Comparison of ENCODE assay signal across 8 mouse cellular contexts in genomic region chr2:103483986-103484520, GRCm38 (mm10). TPM values are rescaled to one million over a fixed set of nuclear protein-coding genes. Genes with fewer than 3 reads are reported as not detected.
DNase-seq lines count a peak whose midpoint lies in the region; ATAC-seq lines count a peak whose summit lies in the region.

No protein-coding gene starts in this region.

- H3K9me3 ChIP-seq in kidney, embryonic 15.5 days (replicated peaks) = no peaks in the 10 kb centered on the region
- no peaks in the 10 kb centered on the region for H3K9me3 ChIP-seq in hindbrain, embryonic 15.5 days
- H3K9me3 ChIP-seq in midbrain, embryonic 13.5 days = no peaks in the 10 kb centered on the region

- H3K9ac ChIP-seq in kidney, embryonic 15.5 days = peak overlapping the region; percentile 86
- H3K9ac ChIP-seq in hindbrain, embryonic 15.5 days = peak overlapping the region; percentile 92
- H3K9ac ChIP-seq in midbrain, embryonic 13.5 days (replicated peaks) = peak overlapping the region; percentile 89

- H3K4me1 ChIP-seq in kidney, embryonic 15.5 days = peaks cover 26% of the 10 kb centered on the region
- peaks cover 23% of the 10 kb centered on the region for H3K4me1 ChIP-seq in hindbrain, embryonic 15.5 days (replicated peaks)
- H3K4me1 ChIP-seq in midbrain, embryonic 13.5 days (replicated peaks) = peaks cover 30% of the 10 kb centered on the region

- no peaks in the 10 kb centered on the region for H3K36me3 ChIP-seq in kidney, embryonic 15.5 days
- no peaks in the 10 kb centered on the region for H3K36me3 ChIP-seq in hindbrain, embryonic 15.5 days
- no peaks in the 10 kb centered on the region for H3K36me3 ChIP-seq in midbrain, embryonic 13.5 days

- H3K4me3 ChIP-seq in kidney, embryonic 15.5 days (replicated peaks) = peak overlapping the region; percentile 82
- peak overlapping the region; percentile 82 for H3K4me3 ChIP-seq in hindbrain, embryonic 15.5 days
- peak overlapping the region; percentile 71 for H3K4me3 ChIP-seq in midbrain, embryonic 13.5 days (replicated peaks)

- peak overlapping the region; percentile 75 for H3K4me2 ChIP-seq in kidney, embryonic 15.5 days
- peak overlapping the region; percentile 77 for H3K4me2 ChIP-seq in hindbrain, embryonic 15.5 days
- peak overlapping the region; percentile 66 for H3K4me2 ChIP-seq in midbrain, embryonic 13.5 days (replicated peaks)

- 33% methylated on average over 5 of the region's 5 CpGs for WGBS in kidney, embryonic 15.5 days
- 36% methylated on average over 5 of the region's 5 CpGs for WGBS in hindbrain, embryonic 15.5 days
- 42% methylated on average over 5 of the region's 5 CpGs for WGBS in midbrain, embryonic 13.5 days

- H3K27me3 ChIP-seq in kidney, embryonic 15.5 days = no peaks in the 10 kb centered on the region
- H3K27me3 ChIP-seq in hindbrain, embryonic 15.5 days = no peaks in the 10 kb centered on the region
- H3K27me3 ChIP-seq in midbrain, embryonic 13.5 days = no peaks in the 10 kb centered on the region

- no peak for ATAC-seq in kidney, embryonic 15.5 days (replicated peaks; ENCODE audit: low FRiP score)
- ATAC-seq in hindbrain, embryonic 15.5 days (ENCODE audit: low FRiP score, low read depth) = no peak
- peak; percentile 2; the same call in 1 of the 2 replicates for ATAC-seq in midbrain, embryonic 13.5 days

- DNase-seq in kidney, postnatal 14 days = no peak
- peak; percentile 70 for DNase-seq in c-Kit-positive CD71-positive TER-119-positive erythroid progenitor cells, embryonic 14.5 days (ENCODE audit: low spot score)
- DNase-seq in urinary bladder, adult 2 months (ENCODE audit: low spot score) = no peak
- no peak for DNase-seq in Muller cell, postnatal 12 days (ENCODE audit: inconsistent ontology term)
- no peak for DNase-seq in adrenal gland, postnatal 25 days

- peak overlapping the region; percentile 96 for H3K27ac ChIP-seq in kidney, embryonic 15.5 days
- peak overlapping the region; percentile 96 for H3K27ac ChIP-seq in hindbrain, embryonic 15.5 days (replicated peaks)
- peak overlapping the region; percentile 95; the same call in 1 of the 2 replicates for H3K27ac ChIP-seq in midbrain, embryonic 13.5 days

RNA-seq across cellular contexts. Expression of gene Cat, which starts 0.9 kb away (rescaled TPM):
- 89.3 and 99.4 TPM in 2 replicates for polyA plus RNA-seq in kidney, embryonic 15.5 days (2015; fragmentation: Nextera tagmentation; extraction: Ambion mirVana)
- polyA plus RNA-seq in hindbrain, embryonic 15.5 days (2015; fragmentation: Nextera tagmentation; extraction: Ambion mirVana) = 83.5 and 96.8 TPM in 2 replicates
- 80.8 and 81.4 TPM in 2 replicates for polyA plus RNA-seq in midbrain, embryonic 13.5 days (2015; fragmentation: Nextera tagmentation; extraction: Ambion mirVana)
- polyA plus RNA-seq in urinary bladder, adult 2 months (2012; rRNA removed) = 62.6 and 68.0 TPM in 2 replicates
- total RNA-seq in adrenal gland, postnatal 25 days (2021) = 332 and 416 TPM in 2 replicates
